Comparison of ENCODE assay signal across 18 mouse cellular contexts in genomic region chr4:139715241-139715932, GRCm38 (mm10).
DNase-seq lines count a peak whose midpoint lies in the region; ATAC-seq and TF ChIP-seq lines count a peak whose summit lies in the region.
"Had no signal": no experiment of that assay in that cellular context is flagged by ENCODE, and none has a peak within 500 bp of the region (broad histone marks: within the 10 kb centered on the region; RNA-seq: fewer than 3 reads in every experiment).

No protein-coding gene starts in this region.

- no peak for TF ChIP-seq CTCF in left cerebral cortex, adult 2 months (IDR thresholded peaks at IDR 0.05)

- no peaks in the 10 kb centered on the region for H3K9me3 ChIP-seq in neural tube, embryonic 15.5 days (replicated peaks)
- H3K9me3 ChIP-seq in embryonic facial prominence, embryonic 13.5 days: no peaks in the 10 kb centered on the region
- no peaks in the 10 kb centered on the region for H3K9me3 ChIP-seq in limb, embryonic 12.5 days
- H3K9me3 ChIP-seq: forebrain, embryonic 15.5 days; heart, embryonic 15.5 days; hindbrain, embryonic 12.5 days; megakaryocyte, embryonic 14.5 days had no signal

- H3K36me3 ChIP-seq in neural tube, embryonic 15.5 days: no peaks in the 10 kb centered on the region
- no peaks in the 10 kb centered on the region for H3K36me3 ChIP-seq in embryonic facial prominence, embryonic 13.5 days
- no peaks in the 10 kb centered on the region for H3K36me3 ChIP-seq in limb, embryonic 12.5 days
- H3K36me3 ChIP-seq: forebrain, embryonic 15.5 days; heart, embryonic 15.5 days; hindbrain, embryonic 12.5 days had no signal

- H3K4me1 ChIP-seq in neural tube, embryonic 15.5 days: peaks cover 9% of the 10 kb centered on the region
- peaks cover 25% of the 10 kb centered on the region for H3K4me1 ChIP-seq in embryonic facial prominence, embryonic 13.5 days
- peaks cover 20% of the 10 kb centered on the region for H3K4me1 ChIP-seq in limb, embryonic 12.5 days (replicated peaks)
- H3K4me1 ChIP-seq: heart, embryonic 15.5 days; megakaryocyte, embryonic 14.5 days had no signal

- intact Hi-C loops in left cerebral cortex, adult 2 months (cut with DNase I): no loop called here

- no peak overlapping the region for H3K4me3 ChIP-seq in neural tube, embryonic 15.5 days (replicated peaks)
- H3K4me3 ChIP-seq in embryonic facial prominence, embryonic 13.5 days: no peak overlapping the region
- H3K4me3 ChIP-seq in limb, embryonic 12.5 days (replicated peaks): no peak overlapping the region
- H3K4me3 ChIP-seq in left cerebral cortex, adult 2 months: no peak overlapping the region
- H3K4me3 ChIP-seq: forebrain, embryonic 15.5 days; heart, embryonic 15.5 days; hindbrain, embryonic 12.5 days; megakaryocyte, embryonic 14.5 days had no signal

- no peak for ATAC-seq in neural tube, embryonic 15.5 days (ENCODE audit: low FRiP score)
- no peak for ATAC-seq in embryonic facial prominence, embryonic 13.5 days (ENCODE audit: insufficient number of reproducible peaks, insufficient read depth, low FRiP score, low TSS enrichment, low read depth)
- ATAC-seq in limb, embryonic 12.5 days (ENCODE audit: insufficient number of reproducible peaks, insufficient read depth, low FRiP score, low TSS enrichment, low read depth): no peak; the same call in 1 of the 2 replicates
- no peak for ATAC-seq in activated CD4-positive, CD25-positive, alpha-beta regulatory T cell, adult 4 months
- ATAC-seq: CD4-positive, CD25-positive, alpha-beta regulatory T cell, adult 4 months; forebrain, embryonic 15.5 days; intestine, embryonic 16.5 days had no signal

- no peaks in the 10 kb centered on the region; the same call in 1 of the 2 replicates for H3K27me3 ChIP-seq in neural tube, embryonic 15.5 days (replicated peaks)
- no peaks in the 10 kb centered on the region for H3K27me3 ChIP-seq in embryonic facial prominence, embryonic 13.5 days
- H3K27me3 ChIP-seq in limb, embryonic 12.5 days: peaks cover 17% of the 10 kb centered on the region
- H3K27me3 ChIP-seq: forebrain, embryonic 15.5 days had no signal

- H3K4me2 ChIP-seq in neural tube, embryonic 15.5 days: no peak overlapping the region
- no peak overlapping the region for H3K4me2 ChIP-seq in embryonic facial prominence, embryonic 13.5 days
- peak overlapping the region; percentile 16; the same call in 1 of the 2 replicates for H3K4me2 ChIP-seq in limb, embryonic 12.5 days
- H3K4me2 ChIP-seq: forebrain, embryonic 15.5 days; heart, embryonic 15.5 days; hindbrain, embryonic 12.5 days had no signal

- H3K9ac ChIP-seq in neural tube, embryonic 15.5 days (replicated peaks): no peak overlapping the region
- peak overlapping the region; percentile 32; the same call in 1 of the 2 replicates for H3K9ac ChIP-seq in embryonic facial prominence, embryonic 13.5 days
- H3K9ac ChIP-seq in limb, embryonic 12.5 days (replicated peaks): peak overlapping the region; percentile 23; the same call in 1 of the 2 replicates
- H3K9ac ChIP-seq: forebrain, embryonic 15.5 days; heart, embryonic 15.5 days; hindbrain, embryonic 12.5 days; liver, embryonic 14.5 days had no signal

- peak; percentile 27 for DNase-seq in neural tube, embryonic 10.5 days (ENCODE audit: extremely low spot score, low spot score)
- no peak for DNase-seq in right cerebral cortex, postnatal 14 days
- no peak for DNase-seq in left cerebral cortex, adult 2 months (ENCODE audit: extremely low spot score in 1 of 2, low spot score in 2 of 2)
- DNase-seq: adrenal gland, postnatal 25 days; cerebellum, adult 9-10 months; layer of hippocampus, adult 9-11 months; lung, postnatal 10 days had no signal

- 50% methylated on average over 13 of the region's 13 CpGs for WGBS in neural tube, embryonic 15.5 days
- 7% methylated on average over 13 of the region's 13 CpGs for WGBS in embryonic facial prominence, embryonic 13.5 days
- WGBS in limb, embryonic 12.5 days: 12% methylated on average over 13 of the region's 13 CpGs

- no peak overlapping the region for H3K27ac ChIP-seq in neural tube, embryonic 15.5 days (replicated peaks)
- H3K27ac ChIP-seq in embryonic facial prominence, embryonic 13.5 days: no peak overlapping the region; the same call in 1 of the 2 replicates
- H3K27ac ChIP-seq in limb, embryonic 12.5 days: 0 out of 2 replicates have a peak overlapping the region, but pooled peaks have one; percentile 7
- no peak overlapping the region for H3K27ac ChIP-seq in left cerebral cortex, adult 2 months
- H3K27ac ChIP-seq: forebrain, embryonic 15.5 days; heart, embryonic 15.5 days; hindbrain, embryonic 12.5 days; liver, embryonic 14.5 days had no signal
